Mouse (Mus musculus): ENCODE measurements at regions not wholly inside any gene's neighbourhood (a gene's known extent, or its start where the extent isn't known, plus 50 kb on each side); places are given as distances from the start of the nearest gene placed in this dataset.

GRCm38 (mm10) chr4:5074754-5075153 lies 281.6 kb upstream of the Impad1 start:
- DNase-seq (ENCODE audit: extremely low read depth, low read depth, low spot score) = no peak
- TF ChIP-seq POLR2A (IDR thresholded peaks at IDR 0.05; ENCODE audit: extremely low read depth, insufficient read depth, low read length) (no peak), CTCF (IDR thresholded peaks at IDR 0.05; ENCODE audit: low read depth, low read length) (no peak)
- 81% methylated on average over 1 of the region's 1 CpGs for WGBS

GRCm38 (mm10) chr4:5071243-5071642 lies 278.1 kb upstream of the Impad1 start:
- 74% methylated on average over 4 of the region's 4 CpGs for WGBS
- TF ChIP-seq CTCF (IDR thresholded peaks at IDR 0.05; ENCODE audit: low read depth, low read length) (no peak), POLR2A (IDR thresholded peaks at IDR 0.05; ENCODE audit: extremely low read depth, insufficient read depth, low read length) (no peak)
- H3K9ac ChIP-seq (ENCODE audit: low read depth, low read length) = no peak overlapping the region
- no peaks in the 10 kb centered on the region for H3K36me3 ChIP-seq (ENCODE audit: control insufficient read depth, insufficient read depth, low read length)
- H3K27ac ChIP-seq (replicated peaks; ENCODE audit: insufficient read depth, low read depth, low read length) = no peak overlapping the region
- DNase-seq (ENCODE audit: extremely low read depth, low read depth, low spot score) = no peak
- H3K27me3 ChIP-seq (ENCODE audit: control insufficient read depth, insufficient read depth, low read length) = no peaks in the 10 kb centered on the region
- H3K4me1 ChIP-seq (ENCODE audit: control insufficient read depth, insufficient read depth, low read length) = no peaks in the 10 kb centered on the region
- no peaks in the 10 kb centered on the region for H3K79me2 ChIP-seq (ENCODE audit: control insufficient read depth, insufficient read depth, low read length)
- H3K4me3 ChIP-seq (ENCODE audit: insufficient read depth, low read depth, low read length) = no peak overlapping the region

More at GRCm38 (mm10) chr4:5074754-5075153, 281.6 kb upstream of the Impad1 start:
- Histone ChIP-seq H3K4me1 (ENCODE audit: control insufficient read depth, insufficient read depth, low read length) (no peaks in the 10 kb centered on the region), H3K9ac (ENCODE audit: low read depth, low read length) (no peak overlapping the region), H3K36me3 (ENCODE audit: control insufficient read depth, insufficient read depth, low read length) (no peaks in the 10 kb centered on the region), H3K27ac (replicated peaks; ENCODE audit: insufficient read depth, low read depth, low read length) (no peak overlapping the region), H3K27me3 (ENCODE audit: control insufficient read depth, insufficient read depth, low read length) (no peaks in the 10 kb centered on the region), H3K4me3 (ENCODE audit: insufficient read depth, low read depth, low read length) (no peak overlapping the region), H3K79me2 (ENCODE audit: control insufficient read depth, insufficient read depth, low read length) (no peaks in the 10 kb centered on the region)

- Histone ChIP-seq H3K9ac (ENCODE audit: low read depth, low read length) (no peak overlapping the region), H3K27ac (replicated peaks; ENCODE audit: insufficient read depth, low read depth, low read length) (no peak overlapping the region), H3K36me3 (ENCODE audit: control insufficient read depth, insufficient read depth, low read length) (no peaks in the 10 kb centered on the region), H3K27me3 (ENCODE audit: control insufficient read depth, insufficient read depth, low read length) (no peaks in the 10 kb centered on the region), H3K79me2 (ENCODE audit: control insufficient read depth, insufficient read depth, low read length) (no peaks in the 10 kb centered on the region), H3K4me1 (ENCODE audit: control insufficient read depth, insufficient read depth, low read length) (no peaks in the 10 kb centered on the region), H3K4me3 (ENCODE audit: insufficient read depth, low read depth, low read length) (no peak overlapping the region)
- TF ChIP-seq CTCF (IDR thresholded peaks at IDR 0.05; ENCODE audit: low read depth, low read length) = no peak
- no peak for TF ChIP-seq POLR2A (IDR thresholded peaks at IDR 0.05; ENCODE audit: extremely low read depth, insufficient read depth, low read length)
- no peak for DNase-seq (ENCODE audit: extremely low read depth, low read depth, low spot score)
- WGBS = 63% methylated on average over 2 of the region's 2 CpGs
These were observed 266.3 kb upstream of the Impad1 start for GRCm38 (mm10) chr4:5059290-5059955.

- Histone ChIP-seq H3K79me2 (ENCODE audit: control insufficient read depth, insufficient read depth, low read length) (no peaks in the 10 kb centered on the region), H3K9ac (ENCODE audit: low read depth, low read length) (no peak overlapping the region), H3K36me3 (ENCODE audit: control insufficient read depth, insufficient read depth, low read length) (no peaks in the 10 kb centered on the region), H3K27ac (replicated peaks; ENCODE audit: insufficient read depth, low read depth, low read length) (no peak overlapping the region), H3K4me3 (ENCODE audit: insufficient read depth, low read depth, low read length) (no peak overlapping the region), H3K4me1 (ENCODE audit: control insufficient read depth, insufficient read depth, low read length) (no peaks in the 10 kb centered on the region), H3K27me3 (ENCODE audit: control insufficient read depth, insufficient read depth, low read length) (no peaks in the 10 kb centered on the region)
- no peak for DNase-seq (ENCODE audit: extremely low read depth, low read depth, low spot score)
- TF ChIP-seq CTCF (IDR thresholded peaks at IDR 0.05; ENCODE audit: low read depth, low read length) (no peak), POLR2A (IDR thresholded peaks at IDR 0.05; ENCODE audit: extremely low read depth, insufficient read depth, low read length) (no peak)
- 59% methylated on average over 2 of the region's 2 CpGs for WGBS
These were observed 236.8 kb upstream of the Impad1 start for GRCm38 (mm10) chr4:5029929-5030328.

- Histone ChIP-seq H3K4me3 (ENCODE audit: insufficient read depth, low read depth, low read length) (no peak overlapping the region), H3K27ac (replicated peaks; ENCODE audit: insufficient read depth, low read depth, low read length) (no peak overlapping the region), H3K36me3 (ENCODE audit: control insufficient read depth, insufficient read depth, low read length) (no peaks in the 10 kb centered on the region), H3K27me3 (ENCODE audit: control insufficient read depth, insufficient read depth, low read length) (no peaks in the 10 kb centered on the region), H3K79me2 (ENCODE audit: control insufficient read depth, insufficient read depth, low read length) (no peaks in the 10 kb centered on the region), H3K9ac (ENCODE audit: low read depth, low read length) (no peak overlapping the region), H3K4me1 (ENCODE audit: control insufficient read depth, insufficient read depth, low read length) (no peaks in the 10 kb centered on the region)
- 63% methylated on average over 4 of the region's 4 CpGs for WGBS
- no peak for DNase-seq (ENCODE audit: extremely low read depth, low read depth, low spot score)
- TF ChIP-seq CTCF (IDR thresholded peaks at IDR 0.05; ENCODE audit: low read depth, low read length) (no peak), POLR2A (IDR thresholded peaks at IDR 0.05; ENCODE audit: extremely low read depth, insufficient read depth, low read length) (no peak)
These were observed 194.3 kb upstream of the Impad1 start for GRCm38 (mm10) chr4:4987491-4987890.

GRCm38 (mm10) chr4:4983474-4984194 lies 190.5 kb upstream of the Impad1 start:
- no peaks in the 10 kb centered on the region for H3K27me3 ChIP-seq (ENCODE audit: control insufficient read depth, insufficient read depth, low read length)
- no peak for DNase-seq (ENCODE audit: extremely low read depth, low read depth, low spot score)
- no peak overlapping the region for H3K4me3 ChIP-seq (ENCODE audit: insufficient read depth, low read depth, low read length)
- H3K79me2 ChIP-seq (ENCODE audit: control insufficient read depth, insufficient read depth, low read length) = no peaks in the 10 kb centered on the region
- 58% methylated on average over 1 of the region's 1 CpGs for WGBS
- H3K9ac ChIP-seq (ENCODE audit: low read depth, low read length) = no peak overlapping the region
- no peaks in the 10 kb centered on the region for H3K36me3 ChIP-seq (ENCODE audit: control insufficient read depth, insufficient read depth, low read length)
- no peak overlapping the region for H3K27ac ChIP-seq (replicated peaks; ENCODE audit: insufficient read depth, low read depth, low read length)
- H3K4me1 ChIP-seq (ENCODE audit: control insufficient read depth, insufficient read depth, low read length) = no peaks in the 10 kb centered on the region
- TF ChIP-seq CTCF (IDR thresholded peaks at IDR 0.05; ENCODE audit: low read depth, low read length) (no peak), POLR2A (IDR thresholded peaks at IDR 0.05; ENCODE audit: extremely low read depth, insufficient read depth, low read length) (no peak)

Data from liver, adult 2 months (tissue).